Mouse (Mus musculus) embryonic facial prominence, embryonic 15.5 days (tissue): Measurements from ENCODE around the gene Vcl. TPM values are rescaled to one million over a fixed set of nuclear protein-coding genes. Genes with fewer than 3 reads are reported as not detected.
A peak's percentile ranks its signal among the peaks of the same experiment; 100 is the strongest.

Experiments used
- ATAC-seq: fragments of 200-750 bp; cut with Nextera tagmentation; 2 replicates; pipeline ENCODE4 v1.8.0; 2017; ENCODE audit warnings: low read depth, moderate TSS enrichment; ENCODE audit not compliant: insufficient number of reproducible peaks, low FRiP score, low TSS enrichment
- H3K27ac ChIP-seq: fragments of 300-500 bp; sonication (generic); replicated peaks from 2 replicates; pipeline ENCODE4 v1.5.1; 2015; ENCODE audit warnings: mild to moderate bottlenecking, inconsistent platforms
- H3K27me3 ChIP-seq: fragments of 300-500 bp; sonication (generic); 2 replicates; pipeline ENCODE4 v1.6.1; 2015; ENCODE audit warnings: inconsistent platforms
- H3K36me3 ChIP-seq: fragments of 300-500 bp; sonication (generic); 2 replicates; pipeline ENCODE4 v1.6.1; 2015; ENCODE audit warnings: mild to moderate bottlenecking, inconsistent platforms
- H3K4me1 ChIP-seq: fragments of 300-500 bp; sonication (generic); 2 replicates; pipeline ENCODE4 v1.6.1; 2015; ENCODE audit warnings: inconsistent platforms
- H3K4me2 ChIP-seq: fragments of 300-500 bp; sonication (generic); replicated peaks from 2 replicates; pipeline ENCODE4 v1.6.1; 2015; ENCODE audit warnings: mild to moderate bottlenecking, inconsistent platforms
- H3K4me3 ChIP-seq: fragments of 300-500 bp; sonication (generic); replicated peaks from 2 replicates; pipeline ENCODE4 v1.5.1; 2015; ENCODE audit warnings: mild to moderate bottlenecking, inconsistent platforms
- H3K9ac ChIP-seq: fragments of 300-500 bp; sonication (generic); 2 replicates; pipeline ENCODE4 v1.6.1; 2015; ENCODE audit warnings: inconsistent platforms
- H3K9me3 ChIP-seq: fragments of 300-500 bp; sonication (generic); replicated peaks from 2 replicates; pipeline ENCODE4 v1.6.1; 2016; ENCODE audit warnings: inconsistent platforms
- WGBS: fragments of 180-500 bp; shearing (Covaris S2); methylation state at CpG from one replicate; pipeline ENCODE4 v1.1.7; 2015; 5-methylcytosine and 5-hydroxymethylcytosine counted together
- polyA plus RNA-seq: library from polyadenylated mRNA; unstranded; fragments of >200 nt; fragmentation: Nextera tagmentation; extraction: Ambion mirVana; gene quantifications from 2 replicates; pipeline ENCODE4 v1.2.1, GENCODE M21; 2015

The Vcl gene
- polyA plus RNA-seq, 1 experiment from 2014 or later: 49.6 TPM

GRCm38 (mm10) chr14:21073981-21074380 is 144.8 kb downstream of the Vcl start:
- H3K36me3 ChIP-seq: no peaks in the 10 kb centered on the region
- H3K4me1 ChIP-seq: peaks cover 12% of the 10 kb centered on the region; the same call in 1 of the 2 replicates
- H3K9me3 ChIP-seq: no peaks in the 10 kb centered on the region
- WGBS: 82% methylated on average over 3 of the region's 3 CpGs
- no peak for ATAC-seq
- H3K9ac ChIP-seq: no peak overlapping the region
- H3K4me3 ChIP-seq: no peak overlapping the region
- H3K4me2 ChIP-seq: no peak overlapping the region
- no peaks in the 10 kb centered on the region for H3K27me3 ChIP-seq
- no peak overlapping the region for H3K27ac ChIP-seq

GRCm38 (mm10) chr14:21074398-21075320 is 145.5 kb downstream of the Vcl start:
- no peaks in the 10 kb centered on the region for H3K36me3 ChIP-seq
- H3K9me3 ChIP-seq: no peaks in the 10 kb centered on the region
- no peak for ATAC-seq
- H3K9ac ChIP-seq: no peak overlapping the region
- 0 out of 2 replicates have a peak overlapping the region, but pooled peaks have one; percentile 74 for H3K4me3 ChIP-seq
- H3K27ac ChIP-seq: no peak overlapping the region
- 64% methylated on average over 11 of the region's 11 CpGs for WGBS
- peak overlapping the region; percentile 80 for H3K4me2 ChIP-seq
- H3K27me3 ChIP-seq: no peaks in the 10 kb centered on the region
- peaks cover 15% of the 10 kb centered on the region for H3K4me1 ChIP-seq

- peak; percentile 98 for ATAC-seq
- Histone ChIP-seq H3K4me2 (peak overlapping the region; percentile 80), H3K27ac (peak overlapping the region; percentile 92), H3K4me3 (peak overlapping the region; percentile 74), H3K36me3 (no peaks in the 10 kb centered on the region), H3K9me3 (no peaks in the 10 kb centered on the region), H3K4me1 (peaks cover 15% of the 10 kb centered on the region), H3K9ac (peak overlapping the region; percentile 77), H3K27me3 (no peaks in the 10 kb centered on the region)
- under 1% methylated on average over 59 of the region's 59 CpGs for WGBS
These were observed 146.7 kb downstream of the Vcl start for GRCm38 (mm10) chr14:21075751-21076500.

- peak overlapping the region; percentile 74 for H3K4me3 ChIP-seq
- ATAC-seq: no peak
- peak overlapping the region; percentile 77; the same call in 1 of the 2 replicates for H3K9ac ChIP-seq
- no peaks in the 10 kb centered on the region for H3K36me3 ChIP-seq
- 31% methylated on average over 7 of the region's 7 CpGs for WGBS
- peaks cover 15% of the 10 kb centered on the region for H3K4me1 ChIP-seq
- H3K27ac ChIP-seq: peak overlapping the region; percentile 92
- no peaks in the 10 kb centered on the region for H3K27me3 ChIP-seq
- no peaks in the 10 kb centered on the region for H3K9me3 ChIP-seq
- H3K4me2 ChIP-seq: peak overlapping the region; percentile 80
These were observed 147.4 kb downstream of the Vcl start for GRCm38 (mm10) chr14:21076501-21077194.

GRCm38 (mm10) chr14:21077939-21078338 is 148.7 kb downstream of the Vcl start:
- Histone ChIP-seq H3K36me3 (no peaks in the 10 kb centered on the region), H3K27ac (no peak overlapping the region), H3K4me2 (no peak overlapping the region), H3K4me3 (no peak overlapping the region), H3K9ac (no peak overlapping the region), H3K27me3 (no peaks in the 10 kb centered on the region), H3K9me3 (no peaks in the 10 kb centered on the region), H3K4me1 (peaks cover 15% of the 10 kb centered on the region)
- no peak for ATAC-seq
- WGBS: 83% methylated on average over 4 of the region's 4 CpGs

- Histone ChIP-seq H3K27ac (no peak overlapping the region), H3K4me1 (peaks cover 15% of the 10 kb centered on the region), H3K9me3 (no peaks in the 10 kb centered on the region), H3K9ac (no peak overlapping the region), H3K4me2 (no peak overlapping the region), H3K4me3 (no peak overlapping the region), H3K36me3 (no peaks in the 10 kb centered on the region), H3K27me3 (no peaks in the 10 kb centered on the region)
- no peak for ATAC-seq
These were observed 149.3 kb downstream of the Vcl start for GRCm38 (mm10) chr14:21078511-21078910.

GRCm38 (mm10) chr14:21082823-21083222 is 153.6 kb downstream of the Vcl start:
- ATAC-seq: no peak

More at GRCm38 (mm10) chr14:21082823-21083222, 153.6 kb downstream of the Vcl start:
- Histone ChIP-seq H3K27me3 (no peaks in the 10 kb centered on the region), H3K9me3 (no peaks in the 10 kb centered on the region), H3K4me3 (no peak overlapping the region), H3K4me1 (peaks cover 25% of the 10 kb centered on the region), H3K27ac (no peak overlapping the region), H3K36me3 (no peaks in the 10 kb centered on the region), H3K4me2 (no peak overlapping the region), H3K9ac (no peak overlapping the region)
- 52% methylated on average over 1 of the region's 1 CpGs for WGBS

Other genes with a start within 250 kb of the Vcl start
- gene Fut11, start 234.4 kb upstream of the Vcl start, polyA plus RNA-seq: 32.3 and 34.2 TPM in 2 replicates
- gene Chchd1, start 226.4 kb upstream of the Vcl start, polyA plus RNA-seq: 166 and 171 TPM in 2 replicates
- 38.6 and 40.1 TPM in 2 replicates for gene Zswim8, start 221.8 kb upstream of the Vcl start, polyA plus RNA-seq
- 35.1 and 38.8 TPM in 2 replicates for gene Ndst2, start 194.8 kb upstream of the Vcl start, polyA plus RNA-seq
- 54.3 and 56.3 TPM in 2 replicates for gene Camk2g, start 135.3 kb upstream of the Vcl start, polyA plus RNA-seq
- 4.5 TPM in 2 replicates for gene Plau, start 92.7 kb upstream of the Vcl start, polyA plus RNA-seq
- 63.5 and 68.1 TPM in 2 replicates for gene Ap3m1, start 123.1 kb downstream of the Vcl start, polyA plus RNA-seq
- 138 and 139 TPM in 2 replicates for gene Adk, start 123.2 kb downstream of the Vcl start, polyA plus RNA-seq